Mouse (Mus musculus): ENCODE results near the gene Trim34a. TPM values are rescaled to one million over a fixed set of nuclear protein-coding genes. Genes with fewer than 3 reads are reported as not detected.

Trim34a gene
- total RNA-seq, 2 experiments from 2014 or later: 1.0 to 1.3 TPM

DNA sequence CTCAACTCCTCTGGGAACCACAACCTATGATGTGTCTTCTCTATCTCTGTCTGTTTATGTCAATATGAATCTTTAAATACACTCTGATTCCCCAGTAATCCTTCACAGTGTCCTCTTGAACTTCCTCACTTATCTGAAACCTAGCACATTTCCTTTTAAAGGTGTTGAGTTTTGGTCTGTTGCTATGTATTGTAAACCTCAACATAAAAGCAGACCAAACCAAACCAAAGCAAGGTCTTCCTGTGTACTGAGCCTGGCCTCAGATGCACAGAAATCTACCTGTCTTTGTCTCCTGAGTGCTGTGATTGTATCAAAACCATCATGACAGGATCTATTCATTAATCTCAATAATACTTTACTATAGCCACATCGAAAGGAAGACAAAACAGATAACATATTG, 46.4 kb downstream of the Trim34a start:
- no peak for DNase-seq (ENCODE audit: extremely low spot score in 1 of 2, low spot score in 2 of 2)
- H3K4me3 ChIP-seq: no peak overlapping the region
- intact Hi-C loops (cut with DNase I): no loop called here
- TF ChIP-seq CTCF (IDR thresholded peaks at IDR 0.05): no peak
- H3K27ac ChIP-seq: no peak overlapping the region

DNA sequence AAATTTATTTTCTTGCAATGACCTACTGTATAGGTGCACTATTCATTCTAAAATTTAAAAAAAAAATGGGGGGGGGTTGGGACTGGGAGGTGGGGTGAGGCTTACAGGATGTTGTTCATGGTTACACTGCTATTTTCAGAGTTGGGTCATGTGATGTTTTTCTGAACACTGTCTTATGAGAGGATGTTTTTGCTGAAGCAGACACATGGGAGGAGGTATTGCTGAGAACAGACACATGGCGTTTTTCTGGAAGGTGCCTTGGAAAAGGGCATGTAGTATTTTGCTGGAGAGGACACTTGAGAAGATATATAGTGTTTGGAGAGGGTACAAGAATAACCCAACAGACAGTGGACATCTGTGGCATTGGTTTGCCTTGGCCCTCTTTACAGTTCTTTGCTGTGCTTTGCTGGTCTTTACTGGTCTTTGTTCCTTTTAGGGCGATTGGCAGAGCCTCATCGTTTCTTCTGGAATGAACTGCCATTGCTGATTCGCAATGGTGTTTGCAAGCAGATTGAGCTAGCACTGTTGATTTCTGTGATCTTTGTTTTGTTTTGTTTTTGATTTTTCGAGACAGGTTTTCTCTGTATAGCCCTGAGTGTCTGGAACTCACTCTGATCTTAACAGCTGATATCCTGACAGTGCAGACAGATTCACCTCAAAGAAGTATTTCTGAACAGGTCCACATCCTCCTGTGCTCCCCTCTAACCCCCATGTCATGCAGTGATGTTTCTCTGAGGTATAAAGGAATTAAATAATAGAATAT, 47.6 kb downstream of the Trim34a start:
- intact Hi-C loops (cut with DNase I): no loop called here
- H3K27ac ChIP-seq: no peak overlapping the region
- no peak overlapping the region for H3K4me3 ChIP-seq
- no peak for TF ChIP-seq CTCF (IDR thresholded peaks at IDR 0.05)
- no peak for DNase-seq (ENCODE audit: extremely low spot score in 1 of 2, low spot score in 2 of 2)

Other genes with a start within 250 kb of the Trim34a start
- gene Olfr638, start 245.7 kb upstream of the Trim34a start, total RNA-seq (2021): not detected
- under 1 TPM; 0.07 to 0.19 TPM for gene Olfr639, start 227.2 kb upstream of the Trim34a start, total RNA-seq (2021)
- not detected for gene Olfr640, start 218.9 kb upstream of the Trim34a start, total RNA-seq (2021)
- gene Olfr641, start 209.0 kb upstream of the Trim34a start, total RNA-seq (2021): not detected
- gene Olfr642, start 191.8 kb upstream of the Trim34a start, total RNA-seq (2021): not detected
- not detected for gene 4930516K23Rik, start 183.0 kb upstream of the Trim34a start, total RNA-seq (2021)
- gene Olfr644, start 172.6 kb upstream of the Trim34a start, total RNA-seq (2021): not detected
- gene Olfr645, start 159.0 kb upstream of the Trim34a start, total RNA-seq (2021): not detected
- gene Olfr646, start 139.6 kb upstream of the Trim34a start, total RNA-seq (2021): not detected
- not detected for gene Ubqln5, start 114.6 kb upstream of the Trim34a start, total RNA-seq (2021)
- not detected for gene Olfr643, start 107.1 kb upstream of the Trim34a start, total RNA-seq (2021)
- gene Ubqln3, start 101.2 kb upstream of the Trim34a start, total RNA-seq (2021): not detected
- gene Ubqlnl, start 93.9 kb upstream of the Trim34a start, total RNA-seq (2021): not detected
- not detected for gene Olfm5, start 79.6 kb upstream of the Trim34a start, total RNA-seq (2021)
- gene Olfr648, start 61.1 kb upstream of the Trim34a start, total RNA-seq (2021): under 1 TPM; 0.26 to 0.27 TPM
- gene Olfr649, start 48.5 kb upstream of the Trim34a start, total RNA-seq (2021): not detected
- gene Trim6, start 25.7 kb upstream of the Trim34a start, total RNA-seq (2021): under 1 TPM; 0.19 to 0.34 TPM
- gene Trim5, start 43.6 kb downstream of the Trim34a start, total RNA-seq (2021): under 1 TPM; 0.43 to 0.51 TPM
- gene Trim12a, start 71.0 kb downstream of the Trim34a start, total RNA-seq (2021): 1 to 10 TPM; 2.2 to 3.2 TPM
- not detected for gene Trim34b, start 85.0 kb downstream of the Trim34a start, total RNA-seq (2021)
- 1 to 10 TPM; 1.0 to 1.5 TPM for gene Trim12c, start 108.9 kb downstream of the Trim34a start, total RNA-seq (2021)
- gene Trim30b, start 125.4 kb downstream of the Trim34a start, total RNA-seq (2021): not detected
- gene Trim30c, start 156.4 kb downstream of the Trim34a start, total RNA-seq (2021): under 1 TPM in 1 of 2 experiments, not detected in 1; 0.19 TPM
- gene Trim30a, start 220.7 kb downstream of the Trim34a start, total RNA-seq (2021): under 1 TPM; 0.66 to 0.98 TPM

Data from left cerebral cortex, adult 2 months (tissue).